Comparison of ENCODE assay signal across 7 mouse cellular contexts in the genomic region with DNA sequence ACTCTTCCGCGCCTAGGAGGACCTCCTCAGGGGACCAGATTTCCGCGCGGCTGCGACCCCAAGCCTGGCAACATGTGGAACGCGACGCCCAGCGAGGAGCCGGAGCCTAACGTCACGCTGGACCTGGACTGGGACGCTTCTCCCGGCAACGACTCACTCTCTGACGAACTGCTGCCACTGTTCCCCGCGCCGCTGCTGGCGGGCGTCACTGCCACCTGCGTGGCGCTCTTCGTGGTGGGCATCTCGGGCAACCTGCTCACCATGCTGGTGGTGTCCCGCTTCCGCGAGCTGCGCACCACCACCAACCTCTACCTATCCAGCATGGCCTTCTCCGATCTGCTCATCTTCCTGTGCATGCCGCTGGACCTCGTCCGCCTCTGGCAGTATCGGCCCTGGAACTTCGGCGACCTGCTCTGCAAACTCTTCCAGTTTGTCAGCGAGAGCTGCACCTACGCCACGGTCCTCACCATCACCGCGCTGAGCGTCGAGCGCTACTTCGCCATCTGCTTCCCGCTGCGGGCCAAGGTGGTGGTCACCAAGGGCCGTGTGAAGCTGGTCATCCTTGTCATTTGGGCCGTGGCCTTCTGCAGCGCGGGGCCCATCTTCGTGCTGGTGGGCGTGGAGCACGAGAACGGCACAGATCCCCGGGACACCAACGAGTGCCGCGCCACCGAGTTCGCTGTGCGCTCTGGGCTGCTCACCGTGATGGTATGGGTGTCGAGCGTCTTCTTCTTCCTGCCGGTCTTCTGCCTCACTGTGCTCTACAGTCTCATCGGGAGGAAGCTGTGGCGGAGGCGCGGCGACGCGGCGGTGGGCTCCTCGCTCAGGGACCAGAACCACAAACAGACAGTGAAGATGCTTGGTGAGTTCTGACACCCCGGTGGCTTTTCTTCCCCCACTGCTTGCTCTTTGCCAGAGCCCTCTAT. TPM values are rescaled to one million over a fixed set of nuclear protein-coding genes. Genes with fewer than 3 reads are reported as not detected.
DNase-seq lines count a peak whose midpoint lies in the region; ATAC-seq and TF ChIP-seq lines count a peak whose summit lies in the region.

No protein-coding gene starts in this region.

- H3K9ac ChIP-seq in lung, embryonic 14.5 days = no peak overlapping the region
- no peak overlapping the region for H3K9ac ChIP-seq in embryonic facial prominence, embryonic 13.5 days
- H3K9ac ChIP-seq in intestine, postnatal 0 days (ENCODE audit: low read depth, low read length) = no peak overlapping the region

- peaks cover 42% of the 10 kb centered on the region for H3K27me3 ChIP-seq in lung, embryonic 14.5 days (ENCODE audit: insufficient read depth, low read length)
- H3K27me3 ChIP-seq in embryonic facial prominence, embryonic 13.5 days = peaks cover 68% of the 10 kb centered on the region
- peaks cover 38% of the 10 kb centered on the region for H3K27me3 ChIP-seq in intestine, postnatal 0 days (replicated peaks; ENCODE audit: control insufficient read depth, insufficient read depth, low read length)
- H3K27me3 ChIP-seq in kidney, adult 2 months (replicated peaks; ENCODE audit: control insufficient read depth, insufficient read depth, low read length) = no peaks in the 10 kb centered on the region; the same call in 1 of the 2 replicates

- no peak overlapping the region for H3K27ac ChIP-seq in lung, embryonic 14.5 days (ENCODE audit: low read depth)
- no peak overlapping the region for H3K27ac ChIP-seq in embryonic facial prominence, embryonic 13.5 days
- H3K27ac ChIP-seq in intestine, postnatal 0 days (ENCODE audit: low read depth, low read length) = no peak overlapping the region
- H3K27ac ChIP-seq in kidney, adult 2 months (ENCODE audit: insufficient read depth, low read depth, low read length) = no peak overlapping the region

- peak overlapping the region; percentile 47 for H3K4me2 ChIP-seq in lung, embryonic 14.5 days
- peak overlapping the region; percentile 54 for H3K4me2 ChIP-seq in embryonic facial prominence, embryonic 13.5 days
- H3K4me2 ChIP-seq in intestine, postnatal 0 days (replicated peaks; ENCODE audit: low read depth) = peak overlapping the region; percentile 24; the same call in 1 of the 2 replicates

- H3K36me3 ChIP-seq in lung, embryonic 14.5 days (ENCODE audit: insufficient read depth) = no peaks in the 10 kb centered on the region
- no peaks in the 10 kb centered on the region for H3K36me3 ChIP-seq in embryonic facial prominence, embryonic 13.5 days
- H3K36me3 ChIP-seq in intestine, postnatal 0 days (ENCODE audit: control insufficient read depth, insufficient read depth) = no peaks in the 10 kb centered on the region
- no peaks in the 10 kb centered on the region for H3K36me3 ChIP-seq in kidney, adult 2 months (ENCODE audit: control insufficient read depth, insufficient read depth, low read length)

- peak overlapping the region; percentile 25 for H3K4me3 ChIP-seq in lung, embryonic 14.5 days (ENCODE audit: low read depth, low read length)
- H3K4me3 ChIP-seq in embryonic facial prominence, embryonic 13.5 days = peak overlapping the region; percentile 31
- no peak overlapping the region for H3K4me3 ChIP-seq in intestine, postnatal 0 days (ENCODE audit: low read depth, low read length)
- H3K4me3 ChIP-seq in kidney, adult 2 months (ENCODE audit: insufficient read depth, low read depth, low read length) = no peak overlapping the region

- no peak for DNase-seq in lung, embryonic 14.5 days
- DNase-seq in lung, postnatal 10 days = no peak
- DNase-seq in right cerebral cortex, postnatal 4 days = peak; percentile 19
- no peak for DNase-seq in urinary bladder, postnatal 25 days (ENCODE audit: low spot score)
- no peak for DNase-seq in kidney, adult 2 months

- no peaks in the 10 kb centered on the region for H3K4me1 ChIP-seq in lung, embryonic 14.5 days (ENCODE audit: insufficient read depth)
- H3K4me1 ChIP-seq in embryonic facial prominence, embryonic 13.5 days = peaks cover 8% of the 10 kb centered on the region
- H3K4me1 ChIP-seq in intestine, postnatal 0 days (replicated peaks; ENCODE audit: control insufficient read depth, insufficient read depth, low read length) = no peaks in the 10 kb centered on the region
- no peaks in the 10 kb centered on the region for H3K4me1 ChIP-seq in kidney, adult 2 months (ENCODE audit: control insufficient read depth, insufficient read depth, low read length)

- no peaks in the 10 kb centered on the region for H3K9me3 ChIP-seq in lung, embryonic 14.5 days (ENCODE audit: low read depth, low read length)
- no peaks in the 10 kb centered on the region for H3K9me3 ChIP-seq in embryonic facial prominence, embryonic 13.5 days
- no peaks in the 10 kb centered on the region for H3K9me3 ChIP-seq in intestine, postnatal 0 days (ENCODE audit: control insufficient read depth)

- TF ChIP-seq POLR2A in kidney, adult 2 months (IDR thresholded peaks at IDR 0.05; ENCODE audit: low read depth, low read length) = no peak

- no peak for TF ChIP-seq CTCF in lung, embryonic 14.5 days (IDR thresholded peaks at IDR 0.05; ENCODE audit: low read depth)
- no peak for TF ChIP-seq CTCF in intestine, postnatal 0 days (IDR thresholded peaks at IDR 0.05; ENCODE audit: low read depth)
- TF ChIP-seq CTCF in kidney, adult 2 months (conservative IDR thresholded peaks at IDR 0.05; ENCODE audit: insufficient read depth, insufficient read length, low read depth, low read length) = no peak

- 3% methylated on average over 77 of the region's 77 CpGs for WGBS in lung, embryonic 14.5 days
- under 1% methylated on average over 77 of the region's 77 CpGs for WGBS in embryonic facial prominence, embryonic 13.5 days
- WGBS in intestine, postnatal 0 days = 3% methylated on average over 77 of the region's 77 CpGs
- 2% methylated on average over 77 of the region's 77 CpGs for whole genome bisulfite sequencing in kidney, adult 2 months

- no peak for ATAC-seq in lung, embryonic 14.5 days (ENCODE audit: insufficient read depth)
- ATAC-seq in embryonic facial prominence, embryonic 13.5 days (ENCODE audit: insufficient number of reproducible peaks, insufficient read depth, low FRiP score, low TSS enrichment, low read depth) = 0 out of 2 replicates have a peak, but pooled peaks have one; percentile 48
- ATAC-seq in intestine, postnatal 0 days = no peak

RNA-seq across cellular contexts. Expression of gene Ghsr, which starts 0.8 kb away (rescaled TPM):
- polyA plus RNA-seq in lung, embryonic 14.5 days (2014; fragmentation: Nextera tagmentation; extraction: Ambion mirVana) = not detected in 2 replicates
- polyA plus RNA-seq in embryonic facial prominence, embryonic 13.5 days (2015; fragmentation: Nextera tagmentation; extraction: Ambion mirVana) = not detected in 2 replicates
- 0.04 TPM in 1 of 2 replicates, not detected in the other for polyA plus RNA-seq in intestine, postnatal 0 days (2015; fragmentation: Nextera tagmentation; extraction: Ambion mirVana)
- not detected in 2 replicates for polyA plus RNA-seq in kidney, adult 2 months (2012; rRNA removed)

RNA-seq across cellular contexts. Expression of gene Tnfsf10, which starts 55.2 kb away (rescaled TPM):
- 1.6 and 2.1 TPM in 2 replicates for polyA plus RNA-seq in lung, embryonic 14.5 days (2014; fragmentation: Nextera tagmentation; extraction: Ambion mirVana)
- polyA plus RNA-seq in embryonic facial prominence, embryonic 13.5 days (2015; fragmentation: Nextera tagmentation; extraction: Ambion mirVana) = 0.07 and 0.08 TPM in 2 replicates
- 3.1 TPM in 2 replicates for polyA plus RNA-seq in intestine, postnatal 0 days (2015; fragmentation: Nextera tagmentation; extraction: Ambion mirVana)
- 11.5 and 12.8 TPM in 2 replicates for polyA plus RNA-seq in kidney, adult 2 months (2012; rRNA removed)

Comparison
In these comparisons a context has a peak if more than half of its experiments do, and no peak if none do; other contexts are left out.
1. H3K4me3 ChIP-seq: peak in lung, embryonic 14.5 days (single experiment) and embryonic facial prominence, embryonic 13.5 days (single experiment); none in intestine, postnatal 0 days (single experiment) and kidney, adult 2 months (single experiment).
2. Peak in every context shown above with its lines, with median percentiles within 50 percentile points of each other: H3K4me2 ChIP-seq.